Mouse (Mus musculus) bone marrow macrophage, adult 2 months (primary cell): ENCODE results near the gene Scn10a.

Experiments used
- CTCF ChIP-seq: IDR thresholded peaks from 2 replicates; pipeline ENCODE4 v1.5.1; 2012; ENCODE audit warnings: low read depth, mild to moderate bottlenecking, low read length, moderate library complexity
- POLR2A ChIP-seq: IDR thresholded peaks from 2 replicates; pipeline ENCODE4 v1.6.1; 2012; ENCODE audit warnings: mild to moderate bottlenecking, low read depth, low read length, borderline replicate concordance

DNA sequence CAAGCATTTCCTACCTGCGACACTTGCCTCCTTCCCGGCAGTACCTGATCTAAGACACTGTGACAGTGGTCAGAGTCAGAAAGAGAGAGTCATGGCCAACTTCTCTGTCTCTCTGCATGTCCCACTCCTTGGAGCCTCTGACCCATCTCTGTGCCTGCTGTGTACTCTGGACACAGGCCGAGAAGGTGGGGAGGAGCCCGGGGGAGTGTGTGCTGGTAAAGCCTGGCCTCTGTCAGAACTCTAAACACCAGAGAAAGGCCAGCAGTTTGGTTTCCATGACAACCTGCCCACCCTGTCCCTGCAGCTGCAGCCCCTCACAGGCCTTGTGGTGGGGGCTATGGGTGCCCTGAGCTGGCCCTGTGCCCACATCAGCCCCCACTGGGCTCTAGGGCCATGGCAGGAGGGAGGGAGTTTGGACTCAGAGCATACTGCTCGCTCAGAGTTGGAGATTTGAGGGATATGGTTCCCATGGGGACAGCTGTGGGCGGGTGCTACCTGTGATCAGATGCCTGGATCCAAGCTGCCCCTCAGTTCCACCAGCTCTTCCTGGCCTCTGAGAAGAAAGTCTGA, 6.3 kb upstream of the Scn10a start:
- no peak for TF ChIP-seq CTCF
- TF ChIP-seq POLR2A: no peak
